Mouse (Mus musculus) lung, adult 2 months (tissue): ENCODE data around the gene Emc8.

Source experiments
- CTCF ChIP-seq: fragments of 200-500 bp; IDR thresholded peaks from 2 replicates; pipeline ENCODE4 v1.5.1; 2011; ENCODE audit warnings: mild to moderate bottlenecking, low read length, control low read depth; ENCODE audit not compliant: insufficient read depth
- POLR2A ChIP-seq: fragments of 200-500 bp; IDR thresholded peaks from 2 replicates; pipeline ENCODE4 v1.6.1; 2011; ENCODE audit warnings: low read depth, mild to moderate bottlenecking, control low read depth, low read length, borderline replicate concordance; ENCODE audit errors: extremely low read depth

GRCm38 (mm10) chr8:120709176-120709575 lies 40.8 kb upstream of the Emc8 start:
- TF ChIP-seq CTCF (no peak), POLR2A (no peak)
